Comparison of ENCODE assay signal across 23 mouse cellular contexts in genomic region chr5:93106048-93106447, GRCm38 (mm10).
"Had no signal": no experiment of that assay in that cellular context is flagged by ENCODE, and none has a peak within 500 bp of the region (broad histone marks: within the 10 kb centered on the region; RNA-seq: fewer than 3 reads in every experiment).

No protein-coding gene starts in this region.

- ATAC-seq: forebrain, postnatal 0 days; hindbrain, postnatal 0 days; intestine, embryonic 16.5 days; liver, embryonic 12.5 days had no signal

- H3K27me3 ChIP-seq: heart, embryonic 12.5 days; hindbrain, embryonic 13.5 days; hindbrain, embryonic 15.5 days; limb, embryonic 12.5 days; limb, embryonic 15.5 days; liver, embryonic 12.5 days had no signal

- H3K4me3 ChIP-seq: heart, embryonic 10.5 days; heart, embryonic 12.5 days; hindbrain, embryonic 13.5 days; hindbrain, embryonic 15.5 days; limb, embryonic 12.5 days; limb, embryonic 15.5 days; liver, embryonic 12.5 days had no signal

- DNase-seq: forebrain, postnatal 0 days; gastrocnemius, postnatal 14 days; gastrocnemius, postnatal 36 days; heart, adult 18-20 months; heart, postnatal 10 days; kidney, adult 11 months; kidney, adult 2 months; kidney, adult 9 months; kidney, postnatal 14 days; kidney, postnatal 36 days; layer of hippocampus, adult 9-11 months; layer of hippocampus, postnatal 36 days; left cerebral cortex, postnatal 4 days had no signal

- H3K9me3 ChIP-seq: heart, embryonic 10.5 days; heart, embryonic 12.5 days; hindbrain, embryonic 13.5 days; hindbrain, embryonic 15.5 days; limb, embryonic 12.5 days; limb, embryonic 15.5 days; liver, embryonic 12.5 days had no signal

- H3K27ac ChIP-seq: heart, embryonic 10.5 days; hindbrain, embryonic 13.5 days; hindbrain, embryonic 15.5 days; hindbrain, postnatal 0 days; limb, embryonic 12.5 days; limb, embryonic 15.5 days; liver, embryonic 12.5 days; liver, embryonic 14.5 days had no signal

- H3K9ac ChIP-seq: forebrain, postnatal 0 days; heart, embryonic 12.5 days; hindbrain, embryonic 13.5 days; hindbrain, embryonic 15.5 days; limb, embryonic 12.5 days; limb, embryonic 15.5 days; liver, embryonic 12.5 days; liver, embryonic 14.5 days had no signal

- H3K4me2 ChIP-seq: heart, embryonic 12.5 days; hindbrain, embryonic 13.5 days; hindbrain, embryonic 15.5 days; limb, embryonic 12.5 days; limb, embryonic 15.5 days; liver, embryonic 12.5 days had no signal

- H3K36me3 ChIP-seq: hindbrain, embryonic 13.5 days; hindbrain, embryonic 15.5 days had no signal
